Mouse (Mus musculus) heart, embryonic 12.5 days (tissue): ENCODE measurements around the gene Epha8. TPM values are rescaled to one million over a fixed set of nuclear protein-coding genes. Genes with fewer than 3 reads are reported as not detected.

ENCODE experiments used
- ATAC-seq: fragments of 200-750 bp; cut with Nextera tagmentation; 2 replicates; pipeline ENCODE4 v1.8.0; 2017; ENCODE audit warnings: moderate TSS enrichment, moderate library complexity; ENCODE audit not compliant: insufficient number of reproducible peaks, low FRiP score
- H3K27ac ChIP-seq: fragments of 300-500 bp; sonication (generic); 2 replicates; pipeline ENCODE4 v1.5.1; 2016; ENCODE audit warnings: mild to moderate bottlenecking, moderate library complexity; ENCODE audit not compliant: poor library complexity, severe bottlenecking
- H3K27me3 ChIP-seq: fragments of 300-500 bp; sonication (generic); replicated peaks from 2 replicates; pipeline ENCODE4 v1.6.1; 2016; ENCODE audit warnings: mild to moderate bottlenecking, moderate library complexity
- H3K36me3 ChIP-seq: fragments of 300-500 bp; sonication (generic); 2 replicates; pipeline ENCODE4 v1.6.1; 2016; ENCODE audit warnings: mild to moderate bottlenecking, moderate library complexity
- H3K4me1 ChIP-seq: fragments of 300-500 bp; sonication (generic); replicated peaks from 2 replicates; pipeline ENCODE4 v1.6.1; 2016; ENCODE audit warnings: mild to moderate bottlenecking
- H3K4me2 ChIP-seq: fragments of 300-500 bp; sonication (generic); 2 replicates; pipeline ENCODE4 v1.6.1; 2016; ENCODE audit warnings: mild to moderate bottlenecking, moderate library complexity
- H3K4me3 ChIP-seq: fragments of 300-500 bp; sonication (generic); 2 replicates; pipeline ENCODE4 v1.5.1; 2016; ENCODE audit warnings: mild to moderate bottlenecking
- H3K9ac ChIP-seq: fragments of 300-500 bp; sonication (generic); 2 replicates; pipeline ENCODE4 v1.6.1; 2016; ENCODE audit warnings: mild to moderate bottlenecking, moderate library complexity
- H3K9me3 ChIP-seq: fragments of 300-500 bp; sonication (generic); replicated peaks from 2 replicates; pipeline ENCODE4 v1.6.1; 2016; ENCODE audit warnings: mild to moderate bottlenecking, moderate library complexity
- WGBS: fragments of 180-500 bp; shearing (Covaris S2); methylation state at CpG from one replicate; pipeline ENCODE4 v1.1.7; 2016; 5-methylcytosine and 5-hydroxymethylcytosine counted together
- polyA plus RNA-seq: library from polyadenylated mRNA; unstranded; fragments of >200 nt; fragmentation: Nextera tagmentation; extraction: Ambion mirVana; gene quantifications from 2 replicates; pipeline ENCODE4 v1.2.1, GENCODE M21; 2016

Epha8 gene
- polyA plus RNA-seq, 1 experiment from 2014 or later = 0.10 TPM

GRCm38 (mm10) chr4:136887714-136888113 lies 68.9 kb downstream of the Epha8 start:
- Histone ChIP-seq H3K27ac (no peak overlapping the region), H3K36me3 (no peaks in the 10 kb centered on the region), H3K4me2 (no peak overlapping the region), H3K27me3 (peaks cover 74% of the 10 kb centered on the region), H3K4me1 (no peaks in the 10 kb centered on the region), H3K4me3 (no peak overlapping the region), H3K9ac (no peak overlapping the region), H3K9me3 (no peaks in the 10 kb centered on the region)
- 61% methylated on average over 5 of the region's 5 CpGs for WGBS
- ATAC-seq = no peak

DNA sequence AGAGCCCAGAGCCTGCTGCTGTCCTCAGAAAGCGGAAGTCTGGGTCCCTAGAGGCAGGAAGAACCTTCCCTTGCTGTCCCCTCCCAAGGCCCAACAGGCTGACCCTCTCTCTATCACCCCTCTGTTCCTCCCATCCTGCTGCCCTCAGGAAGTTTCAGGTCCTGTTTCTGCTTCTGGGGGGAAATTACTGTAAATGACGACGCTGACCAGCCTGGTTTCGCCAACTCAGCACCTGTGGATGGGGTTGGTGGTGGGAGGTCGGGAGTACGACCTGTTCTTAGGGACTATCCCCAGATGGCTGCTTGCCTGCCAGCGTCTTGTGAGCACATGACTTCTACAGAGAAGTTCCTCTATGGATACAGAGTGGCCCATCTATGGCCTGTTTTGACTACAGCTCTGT lies 70.5 kb downstream of the Epha8 start, which contains the start of gene C1qb:
Gene C1qb (minus strand): TSS at position 87 of the 400 bp plus-strand sequence.
- peaks cover 68% of the 10 kb centered on the region for H3K27me3 ChIP-seq
- no peak within 1 kb of the TSS for H3K4me3 ChIP-seq
- WGBS = 64% methylated on average over 7 of the region's 7 CpGs
- no peaks in the 10 kb centered on the region for H3K36me3 ChIP-seq
- no peak within 1 kb of the TSS for H3K27ac ChIP-seq
- H3K4me2 ChIP-seq = no peak within 1 kb of the TSS
- ATAC-seq = no peak
- H3K9ac ChIP-seq = no peak within 1 kb of the TSS
- H3K4me1 ChIP-seq = no peaks in the 10 kb centered on the region
- no peaks in the 10 kb centered on the region for H3K9me3 ChIP-seq

Other genes with a start within 250 kb of the Epha8 start
- gene Ephb2, start 120.8 kb downstream of the Epha8 start, polyA plus RNA-seq = 1.5 and 2.1 TPM in 2 replicates
- 18.8 and 19.3 TPM in 2 replicates for gene C1qb, start 70.6 kb downstream of the Epha8 start, polyA plus RNA-seq
- gene C1qc, start 63.8 kb downstream of the Epha8 start, polyA plus RNA-seq = 9.7 and 11.9 TPM in 2 replicates
- gene C1qa, start 58.0 kb downstream of the Epha8 start, polyA plus RNA-seq = 8.6 and 11.2 TPM in 2 replicates
- 4.1 and 4.3 TPM in 2 replicates for gene Zbtb40, start 92.0 kb upstream of the Epha8 start, polyA plus RNA-seq